Mouse (Mus musculus) heart, postnatal 14 days (tissue): ENCODE measurements at regions not wholly inside any gene's neighbourhood (a gene's known extent, or its start where the extent isn't known, plus 50 kb on each side); places are given as distances from the start of the nearest gene placed in this dataset.

Experiments
- DNase-seq, 2 experiments: peaks; one replicate each; pipeline ENCODE4 v3.0.0; 2021 to 2022
- intact Hi-C: fragments of 180-260 bp; cut with DNase I; formaldehyde crosslinking; loops from one replicate; pipeline ENCODE4 v1.15.1; 2025

GRCm38 (mm10) chr5:4697346-4698095, 60.3 kb downstream of the Fzd1 start:
- intact Hi-C loops: no loop called here
- DNase-seq: no peak

GRCm38 (mm10) chr5:4696701-4697100, 61.1 kb downstream of the Fzd1 start:
- intact Hi-C loops: no loop called here
- no peak for DNase-seq

GRCm38 (mm10) chr5:4689130-4689529, 68.7 kb downstream of the Fzd1 start:
- no peak for DNase-seq
- intact Hi-C loops: no loop called here

- intact Hi-C loops: no loop called here
- DNase-seq: no peak
These were observed 82.5 kb downstream of the Fzd1 start for GRCm38 (mm10) chr5:4675316-4675715.

DNA sequence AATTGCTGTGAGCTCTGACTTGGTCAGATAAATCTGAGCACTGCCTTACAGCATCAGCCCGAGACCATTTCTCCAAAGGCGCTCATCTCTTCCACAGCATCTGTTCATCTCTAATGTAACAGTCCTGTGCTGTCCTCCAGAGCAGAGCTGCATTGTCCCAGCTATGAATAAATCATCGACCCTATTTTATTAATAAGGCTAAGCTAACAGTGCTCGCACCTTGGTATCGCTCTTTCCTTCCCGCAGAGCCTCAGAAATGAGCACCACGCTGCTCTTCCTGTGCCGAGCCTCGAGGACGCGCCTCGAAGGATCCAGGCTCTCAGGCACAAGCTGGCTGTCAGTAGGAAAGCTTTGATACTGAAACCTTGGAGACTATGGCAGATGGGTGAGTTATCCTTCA, 91.5 kb downstream of the Fzd1 start:
- DNase-seq: no peak
- intact Hi-C loops: no loop called here

DNA sequence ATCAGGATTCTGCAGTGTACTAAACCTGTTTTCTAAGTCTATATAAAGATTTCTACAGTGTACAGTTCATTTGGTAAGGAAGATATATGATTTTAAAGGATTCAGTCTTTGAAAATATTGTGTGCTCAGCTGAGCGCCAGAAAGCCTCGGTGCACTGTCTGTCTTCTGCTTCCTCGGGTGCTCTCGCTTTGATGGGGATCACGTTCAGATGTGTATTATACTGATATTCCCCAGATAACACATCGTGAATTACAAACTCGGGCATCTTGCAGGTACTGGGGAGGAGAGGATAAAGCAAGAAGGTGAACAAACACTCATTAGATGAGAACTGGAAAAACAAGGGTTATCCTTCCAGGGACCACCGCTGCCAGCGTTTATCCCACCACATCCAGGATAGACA, 91.9 kb downstream of the Fzd1 start:
- intact Hi-C loops: no loop called here
- DNase-seq: no peak

DNA sequence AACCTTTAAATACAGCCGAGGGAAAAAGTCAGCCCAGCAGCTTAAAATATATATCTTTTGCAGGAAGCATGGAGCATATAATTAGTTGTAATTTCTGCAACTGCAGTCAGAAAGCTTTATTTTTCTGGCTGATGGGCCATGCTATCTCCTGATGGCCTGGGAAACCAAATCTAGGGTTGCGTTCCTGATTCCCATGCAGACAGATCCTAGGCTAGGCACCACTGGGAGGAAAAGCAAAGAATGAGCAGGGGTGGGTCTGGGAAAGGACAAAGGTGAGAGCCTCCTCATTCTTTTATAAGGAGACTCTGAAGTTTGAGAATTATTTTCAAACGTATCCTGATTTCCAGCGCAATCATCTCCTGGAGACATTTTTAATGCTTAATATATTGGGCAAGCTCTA, 92.9 kb downstream of the Fzd1 start:
- DNase-seq: no peak
- intact Hi-C loops: no loop called here

DNA sequence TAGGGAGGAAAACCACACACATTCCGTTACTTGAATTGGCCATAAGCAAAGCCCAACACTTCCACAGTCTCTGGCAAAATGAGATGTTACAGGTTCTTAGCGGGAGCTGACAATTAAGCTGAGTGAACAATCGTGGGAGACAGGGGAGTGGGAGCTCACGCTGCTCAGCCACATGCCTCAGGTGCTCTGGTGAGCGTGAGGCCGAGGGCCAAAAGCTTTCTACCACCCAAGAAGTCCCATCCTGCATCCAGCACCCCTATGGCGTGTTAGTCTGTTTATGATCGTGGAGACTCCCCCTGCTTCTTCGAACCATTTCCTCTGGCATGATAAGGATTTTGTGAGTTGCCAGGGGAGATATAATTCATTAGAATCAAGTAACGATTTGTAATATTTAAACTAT, 93.3 kb downstream of the Fzd1 start:
- intact Hi-C loops: no loop called here
- DNase-seq: no peak

DNA sequence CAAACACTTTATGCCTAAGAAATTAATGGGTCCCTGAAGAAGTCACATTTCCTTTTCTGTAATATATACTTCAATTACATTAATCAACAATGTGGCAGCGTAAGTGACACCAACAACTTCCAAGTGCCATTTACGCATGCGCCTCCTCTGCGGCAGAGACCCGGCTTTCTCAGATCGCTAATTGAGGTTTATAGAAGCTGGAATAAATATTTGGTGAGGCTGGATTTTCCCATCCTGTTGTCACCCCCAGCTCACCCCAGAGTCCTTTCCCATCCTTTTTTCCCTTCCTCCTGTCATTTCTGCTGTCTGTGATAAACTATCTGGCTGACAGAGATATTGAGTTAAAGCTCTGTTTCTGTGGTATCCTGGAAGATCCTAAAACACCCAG, 95.6 kb downstream of the Fzd1 start:
- DNase-seq: no peak
- intact Hi-C loops: no loop called here

DNA sequence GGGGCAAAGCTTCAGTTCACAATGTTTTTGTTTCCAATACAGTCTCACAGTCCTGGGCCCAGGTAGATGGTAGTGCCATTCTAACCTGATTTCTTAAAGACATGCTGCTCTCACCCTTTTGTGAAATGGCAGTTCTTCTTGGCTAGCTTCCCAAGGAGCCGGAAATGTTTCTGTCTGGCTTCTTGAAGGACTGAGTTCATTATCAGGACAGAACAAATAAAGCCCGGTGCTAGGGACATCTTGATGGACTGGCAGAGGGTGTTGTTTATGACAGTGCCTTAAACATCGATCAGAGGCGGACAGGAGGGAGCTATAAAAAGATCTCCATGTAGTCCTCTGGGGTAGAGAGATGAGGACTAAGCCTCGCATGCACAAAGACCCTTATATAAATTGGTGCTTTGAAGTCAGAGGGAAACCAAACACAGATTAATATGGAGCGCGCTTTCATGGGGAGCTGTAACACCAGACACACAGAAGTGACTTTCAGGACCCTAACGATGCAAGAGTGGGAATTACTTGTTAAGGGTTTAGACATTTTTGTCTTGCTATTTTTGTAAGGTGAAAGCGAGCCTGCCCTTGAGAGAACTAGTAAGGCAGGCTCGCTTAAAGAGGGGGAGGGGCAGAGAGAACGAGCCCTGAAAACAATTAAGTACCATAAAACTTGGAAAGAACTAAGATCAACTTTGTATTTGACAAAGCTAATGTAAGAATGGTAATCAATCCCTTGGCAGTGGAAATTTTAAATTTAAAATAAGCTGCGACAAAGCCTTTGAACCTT, 96.2 kb downstream of the Fzd1 start:
- DNase-seq: no peak
- intact Hi-C loops: no loop called here

- DNase-seq: no peak
- intact Hi-C loops: no loop called here
These were observed 99.9 kb downstream of the Fzd1 start for GRCm38 (mm10) chr5:4657982-4658381.

- intact Hi-C loops: no loop called here
- peak; percentile 6 to 37 for DNase-seq
These were observed 103.6 kb downstream of the Fzd1 start for GRCm38 (mm10) chr5:4654186-4654585.

DNA sequence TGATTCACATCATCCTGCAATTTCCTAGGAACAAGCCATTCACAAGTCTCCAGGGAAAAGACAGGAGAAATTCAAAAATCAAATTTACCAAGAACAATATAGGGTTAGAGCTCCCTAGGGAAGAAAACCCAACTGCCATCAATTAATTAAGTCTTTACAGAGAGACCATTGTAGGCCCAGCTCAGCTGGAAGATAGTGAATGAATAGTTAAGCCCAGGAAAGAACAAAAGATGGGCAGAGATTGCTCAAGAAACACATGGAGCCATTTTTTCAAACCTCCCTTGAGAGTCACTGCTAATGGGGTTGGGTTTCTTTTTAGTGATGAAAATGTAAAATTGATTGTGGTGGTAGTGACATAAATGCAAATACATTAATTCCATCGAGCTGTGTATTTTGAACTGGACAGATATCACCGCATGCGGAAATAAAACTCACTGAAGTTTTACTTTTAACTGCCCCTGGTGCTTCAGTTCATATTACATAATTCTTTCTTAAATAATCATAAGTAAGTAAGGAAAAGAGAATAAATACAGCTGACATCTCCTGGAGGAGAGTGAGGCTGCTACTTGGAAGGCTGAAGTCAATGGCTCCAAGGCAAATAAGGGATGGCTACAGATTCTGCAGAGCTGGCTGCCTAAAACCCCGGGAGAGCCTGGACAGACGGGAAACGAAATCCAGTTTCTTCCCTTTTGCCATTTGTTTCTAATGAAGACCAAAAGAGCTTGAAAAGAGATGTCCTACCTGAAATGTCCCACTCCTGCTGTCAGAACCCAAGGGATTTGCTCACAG, 106.5 kb downstream of the Fzd1 start:
- intact Hi-C loops: no loop called here
- DNase-seq: peak in 1 of 2 experiments; percentile 4

DNA sequence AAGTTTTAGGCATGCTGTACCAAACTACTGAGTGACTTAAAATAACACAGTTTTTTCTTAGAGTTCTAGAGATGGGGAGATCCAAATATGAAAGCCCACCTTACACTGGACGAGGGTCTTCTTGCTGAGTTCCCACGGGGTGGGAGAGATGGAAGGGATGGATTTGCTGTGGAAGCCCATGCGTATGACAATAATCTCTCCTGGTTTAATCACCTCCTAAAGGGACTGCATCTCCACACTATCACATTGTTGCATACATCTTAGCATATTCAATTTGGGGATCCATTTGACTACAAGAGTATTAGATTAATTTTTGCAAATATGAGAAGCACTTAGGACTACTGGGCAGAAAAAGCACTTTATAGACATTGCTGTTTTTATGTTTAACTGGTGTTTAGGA, 107.1 kb downstream of the Fzd1 start:
- intact Hi-C loops: no loop called here
- DNase-seq: no peak

GRCm38 (mm10) chr5:4649858-4650556, 107.8 kb downstream of the Fzd1 start:
- DNase-seq: peak in 1 of 2 experiments; percentile 18
- intact Hi-C loops: no loop called here

DNA sequence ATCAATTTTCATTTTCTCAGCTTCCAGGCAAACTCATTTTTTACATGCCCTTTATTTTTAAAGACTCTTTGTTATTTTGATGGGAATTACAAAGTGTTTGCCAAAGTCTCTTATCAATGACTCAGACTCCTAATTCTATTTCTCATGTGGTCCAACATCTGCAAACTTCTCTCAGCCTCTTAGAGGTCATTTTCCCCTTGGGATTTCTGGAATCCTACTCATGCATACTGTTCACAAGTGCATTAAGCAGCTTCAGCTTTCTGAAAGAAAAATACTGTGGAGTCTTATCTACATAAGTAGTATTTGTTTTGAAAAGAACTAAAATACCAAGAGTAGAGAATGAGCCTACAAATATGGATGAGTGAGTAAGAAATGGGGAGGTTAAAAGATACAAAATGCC, 116.8 kb downstream of the Fzd1 start:
- DNase-seq: no peak
- intact Hi-C loops: no loop called here

GRCm38 (mm10) chr5:4633763-4634162, 124.1 kb downstream of the Fzd1 start:
- intact Hi-C loops: no loop called here
- no peak for DNase-seq

DNA sequence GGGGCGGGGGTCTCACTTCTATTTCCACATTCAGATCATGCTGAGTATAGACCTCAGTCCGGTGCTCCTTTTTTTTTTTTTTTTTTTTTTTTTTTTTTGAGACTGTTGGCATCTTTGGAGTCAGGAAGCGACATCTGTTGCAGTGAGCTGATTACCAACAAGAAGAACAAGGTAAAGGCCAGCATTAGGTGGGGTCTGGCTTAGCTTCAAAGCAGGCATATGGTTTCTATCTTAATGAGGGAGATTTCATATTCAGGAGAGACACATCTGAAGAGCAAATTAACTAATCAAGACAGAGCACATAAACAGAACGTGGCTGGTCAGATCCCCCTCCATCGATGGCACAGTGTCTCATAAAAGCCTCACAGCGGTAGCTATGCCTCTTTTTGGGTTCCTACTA, 132.6 kb downstream of the Fzd1 start:
- no peak for DNase-seq
- intact Hi-C loops: no loop called here

- intact Hi-C loops: no loop called here
- no peak for DNase-seq
These were observed 134.2 kb downstream of the Fzd1 start for GRCm38 (mm10) chr5:4623625-4624024.

GRCm38 (mm10) chr5:4620513-4621210, 137.2 kb downstream of the Fzd1 start:
- DNase-seq: no peak
- intact Hi-C loops: no loop called here
